Mouse (Mus musculus) embryo, embryonic 11 days (tissue): ENCODE results near the gene Abca4.
A peak's percentile ranks its signal among the peaks of the same experiment; 100 is the strongest.
"Not testable (repeated sequence)": the region's sequence is repeated elsewhere in the genome, so short reads cannot be mapped to it uniquely, and the experiment has no call there.

Experiments used
- DNase-seq: peaks from one replicate; pipeline ENCODE4 v3.0.0-alpha.2; 2015

Abca4 gene

DNA sequence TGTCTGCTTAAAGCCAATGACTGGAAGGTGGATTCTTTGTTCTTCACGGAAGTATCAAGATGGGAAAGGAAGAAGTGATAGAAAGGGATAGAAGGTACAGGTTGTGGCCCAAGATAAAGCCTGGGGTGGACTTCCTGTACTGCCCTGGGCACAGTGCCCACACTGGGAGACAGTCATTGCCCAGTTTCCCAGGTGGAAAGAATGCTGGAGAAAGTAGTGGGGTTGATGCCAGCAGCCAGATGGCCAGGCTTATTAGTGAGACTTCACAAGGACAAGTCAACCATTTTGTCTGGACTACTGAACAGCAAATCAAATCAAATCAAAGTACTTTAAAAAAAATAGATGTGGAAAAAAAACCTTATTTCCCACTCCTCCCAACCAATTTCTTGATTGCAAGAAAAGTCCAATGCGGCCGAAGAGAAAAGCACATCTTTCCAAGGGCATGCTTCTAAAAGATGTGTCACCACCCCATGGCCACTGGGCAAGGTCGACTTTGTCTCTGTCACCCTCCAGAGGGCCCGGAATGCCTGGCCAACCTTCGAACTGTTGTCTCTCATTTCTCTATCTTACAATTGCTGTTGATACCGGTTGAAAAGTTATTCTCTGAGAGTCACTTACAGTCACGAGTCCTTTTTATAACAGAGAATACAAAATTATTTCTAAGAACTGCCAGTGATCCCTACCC lies 132.6 kb downstream of the Abca4 start:
- no peak for DNase-seq

DNA sequence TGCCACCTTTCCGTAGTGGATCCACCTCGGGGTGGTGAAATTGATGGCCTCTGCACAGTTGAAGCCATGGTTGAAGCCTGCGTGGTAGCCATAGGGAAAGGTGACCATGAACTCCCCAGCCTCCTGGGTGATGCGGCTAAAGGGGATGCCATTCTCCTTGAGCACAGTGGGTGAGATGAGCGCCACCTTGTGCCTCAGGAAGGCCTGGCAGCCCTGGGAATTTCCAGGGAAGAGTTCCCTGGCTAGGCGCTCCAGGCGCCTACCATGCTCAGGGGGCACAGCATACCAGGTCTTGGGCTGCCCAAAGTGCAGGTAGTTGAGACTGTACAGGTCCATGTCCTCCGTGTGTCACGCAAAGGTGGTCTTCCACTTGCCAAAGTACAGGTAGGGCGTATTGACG lies 139.9 kb downstream of the Abca4 start:
- peak; percentile 31 for DNase-seq

DNA sequence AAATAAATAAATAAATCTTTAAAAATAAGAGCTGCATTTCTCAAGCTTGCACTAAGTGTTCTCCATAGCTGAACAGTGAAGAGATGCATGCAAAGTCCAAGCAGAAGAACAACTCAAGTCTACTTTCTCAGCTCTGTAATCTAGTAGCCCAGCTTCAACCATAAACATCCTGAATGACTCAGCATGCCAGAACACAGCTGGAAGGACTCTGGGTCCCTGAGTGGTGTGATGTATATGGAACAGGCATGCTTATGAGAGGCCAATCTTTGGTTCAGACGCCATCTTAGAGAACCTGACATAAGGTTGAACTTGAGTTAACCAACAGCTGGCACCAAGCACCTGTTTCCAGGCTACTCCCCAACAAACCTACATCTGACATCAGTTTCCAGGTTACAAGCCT lies 142.7 kb downstream of the Abca4 start:
- no peak for DNase-seq

DNA sequence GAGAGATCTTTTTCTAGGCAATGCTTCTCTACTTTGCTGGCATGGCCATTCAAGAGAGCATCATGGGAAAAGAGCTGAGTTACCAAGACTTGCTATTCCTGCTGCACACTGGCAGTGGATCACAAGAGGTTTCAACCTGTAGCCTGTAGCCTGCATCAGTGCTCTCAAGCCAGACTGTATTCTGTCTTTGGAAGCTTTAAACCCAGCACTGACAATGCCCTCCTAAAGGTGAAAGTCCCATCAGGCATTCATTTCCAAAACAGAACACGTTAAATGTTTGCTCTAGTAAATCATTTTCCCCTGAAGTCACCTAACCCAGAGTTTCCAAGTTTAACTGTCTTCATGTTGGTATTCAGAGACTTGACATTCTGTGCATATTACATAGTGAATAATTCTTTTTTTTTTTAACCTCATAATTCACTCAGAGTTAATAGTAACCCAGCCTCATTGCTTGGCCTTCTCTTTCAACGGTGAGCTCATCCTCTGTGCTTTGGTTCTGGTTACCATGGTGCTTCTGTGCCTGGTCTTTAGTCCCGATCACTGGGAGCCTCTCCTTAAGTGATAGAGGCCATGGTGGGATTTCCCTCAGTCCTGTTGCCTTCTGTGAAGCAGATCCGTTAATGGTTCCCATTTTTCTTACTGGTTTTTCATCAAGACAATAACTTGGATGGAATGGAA lies 152.5 kb downstream of the Abca4 start:
- DNase-seq, result no peak

DNA sequence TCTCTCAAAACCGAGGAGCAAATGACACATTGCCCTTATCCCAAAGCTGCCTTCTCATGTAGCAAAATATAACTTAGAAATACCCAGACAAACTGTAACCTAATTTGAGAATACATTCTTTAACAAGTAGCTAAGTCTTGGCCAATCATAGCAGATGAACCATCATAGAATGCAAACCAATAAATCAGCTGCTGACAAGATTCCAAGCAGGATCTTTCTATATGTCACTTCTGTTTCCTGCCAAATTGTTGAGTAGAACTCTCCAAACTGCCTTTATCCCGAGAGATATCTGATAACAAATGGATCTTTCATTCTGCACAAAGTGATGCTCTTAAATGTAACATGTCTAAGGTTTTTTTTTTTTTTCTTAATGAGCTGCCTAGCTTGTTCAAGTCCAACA lies 154.3 kb downstream of the Abca4 start:
- DNase-seq, result no peak

DNA sequence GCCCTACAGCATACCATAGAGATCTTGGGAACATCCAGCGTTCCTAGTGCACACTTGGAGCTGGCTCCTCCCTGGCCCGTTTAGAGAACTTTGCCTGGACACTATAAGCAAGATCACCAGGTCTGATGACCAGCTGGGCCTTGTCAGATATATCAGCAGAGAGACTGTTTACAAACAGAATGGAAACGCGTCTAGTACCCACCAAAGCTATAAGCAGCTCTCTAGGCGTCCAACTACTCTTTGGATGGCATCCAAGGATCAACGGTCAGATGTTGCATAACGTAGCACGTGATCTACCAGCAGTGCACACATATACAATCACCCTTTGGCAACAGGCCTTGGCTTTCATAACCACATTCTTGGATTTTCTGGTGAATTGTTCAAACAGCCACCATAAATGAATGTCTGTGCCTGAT lies 154.7 kb downstream of the Abca4 start:
- no peak for DNase-seq

DNA sequence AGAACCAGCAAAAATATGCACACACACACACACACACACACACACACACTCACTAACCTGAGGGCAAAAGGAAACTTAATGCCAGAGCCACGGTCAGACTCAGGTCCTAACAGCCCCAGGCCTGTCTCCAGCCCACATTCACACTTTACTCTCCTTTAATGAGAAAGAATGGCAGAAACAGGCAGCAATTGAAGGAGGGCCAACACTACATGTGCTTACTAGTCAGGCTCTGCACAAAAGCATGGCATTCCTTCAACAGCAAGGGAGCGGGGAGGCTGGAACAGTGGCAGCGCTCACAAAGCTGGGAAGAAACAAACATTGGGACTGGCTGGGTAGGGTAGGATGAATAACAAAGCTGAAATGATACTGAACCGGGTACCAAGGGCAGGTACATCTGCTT lies 155.4 kb downstream of the Abca4 start:
- no peak for DNase-seq

DNA sequence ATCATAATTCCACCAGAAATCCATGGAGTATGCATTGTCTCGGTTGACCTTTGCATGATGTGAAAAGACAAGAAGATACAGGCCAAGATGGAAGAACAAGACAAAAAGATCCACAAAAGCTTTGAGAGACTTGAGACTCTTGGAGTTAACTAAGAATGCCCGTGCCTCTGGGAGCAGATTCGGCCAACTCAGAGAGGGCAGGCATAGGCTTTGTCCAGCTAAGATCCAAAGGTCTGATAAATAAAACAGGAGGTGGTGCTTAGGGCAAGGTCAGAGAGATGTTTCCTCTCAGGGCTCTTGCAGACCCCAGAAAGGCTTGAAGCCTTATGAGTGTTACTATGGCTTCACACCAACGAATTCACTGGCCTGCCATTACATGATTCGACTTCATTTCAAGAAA lies 155.8 kb downstream of the Abca4 start:
- no peak for DNase-seq

DNA sequence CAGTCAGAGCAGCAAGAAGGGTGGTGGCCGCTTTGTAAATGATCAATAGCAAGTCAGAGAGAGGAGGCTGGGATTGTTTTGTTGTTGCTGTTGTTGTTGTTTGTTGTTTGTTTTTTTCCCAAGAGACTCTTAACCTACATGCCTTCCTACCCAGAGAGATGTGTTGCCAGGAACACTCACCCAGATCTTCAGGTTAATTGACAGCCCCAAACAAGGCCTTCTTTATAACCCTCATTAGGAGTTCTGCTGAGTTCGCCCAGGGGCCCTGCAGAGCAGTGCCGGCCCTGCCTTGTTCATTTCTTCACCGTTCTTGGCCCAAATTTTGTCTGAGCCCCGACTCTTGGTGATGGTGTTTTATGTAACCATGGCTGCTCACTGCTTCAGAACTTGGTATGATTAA lies 156.2 kb downstream of the Abca4 start:
- DNase-seq, result no peak

DNA sequence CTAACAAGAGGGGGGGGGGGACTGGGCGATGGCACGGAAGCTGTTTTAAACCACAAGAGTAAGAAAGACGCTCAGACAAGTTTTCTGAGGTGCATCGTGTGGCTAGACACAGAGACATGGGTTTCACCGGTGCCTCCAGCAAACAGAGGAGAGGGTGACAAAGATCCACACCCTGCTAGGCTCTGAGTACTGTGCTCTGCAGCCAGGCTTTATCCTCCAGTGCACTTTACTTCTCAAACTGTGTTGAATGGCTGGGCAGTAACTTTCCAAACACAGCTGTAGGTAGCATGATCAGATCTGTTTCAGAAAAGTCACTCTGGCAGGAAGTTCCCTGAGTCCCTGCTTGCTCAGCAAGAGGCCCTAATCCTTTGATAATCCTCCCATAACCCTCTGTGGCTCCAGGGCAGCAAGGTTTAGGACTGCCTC lies 158.1 kb downstream of the Abca4 start:
- DNase-seq, result peak; percentile 32

DNA sequence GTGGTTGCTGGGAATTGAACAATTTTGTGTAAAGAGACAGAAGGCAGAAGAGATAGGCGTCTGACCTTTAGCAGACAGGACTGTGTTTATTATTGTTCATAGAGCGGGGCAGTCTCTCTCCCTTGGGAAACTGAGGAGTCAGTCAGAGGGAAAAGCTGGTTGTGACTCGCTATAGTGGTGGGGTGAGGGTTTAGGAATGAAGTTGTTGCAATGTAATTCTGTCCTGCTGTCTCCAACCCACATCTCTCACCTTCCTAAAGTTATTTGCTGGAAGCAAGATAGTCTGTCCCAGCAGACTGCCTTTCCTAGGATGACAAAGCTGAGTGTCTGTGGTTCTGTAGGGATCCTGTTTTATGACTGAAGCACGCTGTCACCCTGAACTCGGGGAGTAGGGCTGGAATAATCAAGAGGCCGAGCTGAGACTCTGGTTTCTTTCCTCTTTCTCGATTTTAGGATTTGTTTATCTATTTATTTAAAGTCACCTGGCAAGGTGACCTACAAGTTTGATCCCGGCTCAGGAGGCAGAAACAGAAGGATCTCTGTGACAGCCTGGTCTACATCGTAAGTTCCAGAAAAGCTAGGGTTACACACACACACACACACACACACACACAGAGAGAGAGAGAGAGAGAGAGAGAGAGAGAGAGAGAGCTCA lies 159.6 kb downstream of the Abca4 start:
- DNase-seq, result no peak

DNA sequence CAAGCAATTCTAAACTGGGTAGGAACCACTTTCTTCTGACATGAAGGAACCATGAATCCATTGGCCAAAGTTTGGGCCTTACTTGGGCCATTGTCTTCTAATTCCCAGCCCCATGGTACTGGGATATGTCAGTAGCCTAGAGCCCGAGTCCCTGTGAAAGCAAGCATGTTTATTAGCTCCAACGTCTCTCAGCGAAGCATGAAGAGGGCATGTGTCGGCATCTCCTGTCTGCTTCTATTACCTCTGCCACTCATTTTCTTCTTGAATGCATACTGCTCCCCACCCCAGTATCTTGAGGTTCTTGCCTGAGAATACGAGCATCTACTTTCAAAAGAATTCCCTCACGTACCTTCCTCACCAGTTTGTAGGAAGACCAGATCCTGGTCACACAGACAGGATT lies 161.5 kb downstream of the Abca4 start:
- no peak for DNase-seq

DNA sequence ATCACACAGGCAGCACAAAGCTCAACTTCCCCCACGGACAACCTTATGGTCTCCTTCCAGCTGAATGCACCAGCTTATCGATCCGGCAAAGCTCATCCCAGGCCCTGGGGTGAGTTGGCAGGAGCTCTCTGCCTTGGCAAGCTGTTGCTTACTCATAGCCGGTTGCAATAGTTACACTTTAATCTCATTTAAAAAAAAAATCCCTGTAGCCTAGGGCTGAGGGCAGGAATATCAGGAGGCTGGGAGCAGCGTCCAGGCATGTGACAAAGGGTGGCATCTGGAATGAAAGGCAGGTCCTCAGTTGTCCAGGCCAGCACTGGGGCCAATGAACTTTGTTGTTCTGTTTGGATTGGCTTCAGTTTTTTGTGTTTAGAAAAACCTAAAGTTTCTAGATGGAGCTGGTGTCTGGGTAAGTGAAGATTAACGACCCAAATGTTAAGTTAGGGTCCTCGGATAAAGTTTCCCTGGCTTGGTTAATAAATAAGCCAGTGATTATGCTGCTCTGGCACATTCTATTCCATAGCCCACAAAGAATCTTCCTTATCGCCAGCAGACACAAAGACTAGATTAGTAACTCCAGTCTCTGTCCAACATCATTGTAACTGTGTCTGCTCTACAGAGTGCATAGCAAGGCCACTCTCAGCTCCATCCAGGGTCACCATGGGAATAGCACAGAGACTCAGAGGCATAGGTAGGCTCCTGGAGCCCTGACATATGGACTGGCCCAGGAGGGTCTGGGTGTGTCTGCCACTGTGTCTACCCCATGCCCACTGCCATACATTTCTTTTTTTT lies 162.2 kb downstream of the Abca4 start:
- no peak for DNase-seq

DNA sequence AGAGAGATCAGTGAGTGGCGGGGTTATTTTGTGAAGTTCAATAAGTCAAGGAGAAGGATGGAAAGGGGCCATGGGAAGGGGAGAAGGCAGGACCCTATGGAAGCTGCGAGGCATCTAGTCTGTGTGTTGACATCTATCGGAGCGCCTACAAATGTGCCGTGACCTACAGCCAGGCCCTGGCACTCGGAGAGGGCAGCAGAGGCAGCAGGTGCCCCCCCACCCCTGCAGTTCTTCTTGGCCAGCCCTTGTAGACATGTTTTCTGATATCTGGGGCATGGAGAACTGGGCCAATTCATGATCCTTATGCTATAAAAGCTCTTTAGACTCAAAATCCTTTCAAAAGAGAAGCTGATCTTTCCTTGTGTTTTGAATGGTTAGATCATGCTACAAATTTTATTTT lies 163.5 kb downstream of the Abca4 start:
- DNase-seq, result no peak

DNA sequence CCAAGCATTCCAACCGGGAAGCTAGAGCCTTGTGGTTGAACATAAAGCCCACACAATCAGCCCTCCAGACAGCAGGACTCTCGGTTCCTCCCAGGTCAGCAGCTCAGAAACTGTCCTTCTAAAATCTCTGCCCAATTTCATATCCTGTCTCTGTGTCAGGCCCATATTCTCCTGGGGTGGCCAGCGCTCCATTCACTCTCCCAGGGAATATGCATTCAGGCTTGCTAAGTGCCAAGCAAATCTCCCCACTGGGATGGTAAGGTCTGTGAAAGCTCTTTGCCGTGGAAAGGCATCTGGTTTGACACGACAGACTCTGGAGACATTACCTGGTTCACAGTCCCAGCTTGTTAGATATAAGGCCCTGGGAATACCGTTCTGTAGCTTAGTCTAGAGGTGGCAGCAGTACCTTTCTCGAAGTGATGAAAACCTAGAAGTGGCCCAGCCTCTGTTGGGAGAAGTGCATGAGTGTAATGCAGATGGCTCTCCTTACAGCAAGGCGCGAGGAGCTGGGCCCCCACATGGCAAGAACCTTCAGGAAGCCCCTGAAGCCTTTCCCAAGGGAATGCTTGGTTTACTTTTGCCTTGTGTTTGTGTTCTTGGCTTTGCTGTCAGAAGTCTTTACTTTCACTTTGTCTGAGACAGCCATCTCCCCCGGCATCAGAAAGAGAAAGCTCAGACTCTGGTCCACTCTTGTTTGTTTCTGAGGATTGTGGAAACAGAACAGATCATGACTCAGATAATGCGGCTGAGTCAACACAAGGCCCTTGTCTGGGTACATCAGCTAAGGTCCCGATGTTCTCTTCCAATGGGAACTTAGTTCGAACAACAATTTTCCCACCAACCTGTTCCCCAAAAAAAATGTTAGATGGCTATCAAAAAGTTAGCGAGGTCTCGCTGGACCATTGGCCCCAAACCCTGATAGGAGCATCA lies 164.3 kb downstream of the Abca4 start:
- DNase-seq, result no peak

DNA sequence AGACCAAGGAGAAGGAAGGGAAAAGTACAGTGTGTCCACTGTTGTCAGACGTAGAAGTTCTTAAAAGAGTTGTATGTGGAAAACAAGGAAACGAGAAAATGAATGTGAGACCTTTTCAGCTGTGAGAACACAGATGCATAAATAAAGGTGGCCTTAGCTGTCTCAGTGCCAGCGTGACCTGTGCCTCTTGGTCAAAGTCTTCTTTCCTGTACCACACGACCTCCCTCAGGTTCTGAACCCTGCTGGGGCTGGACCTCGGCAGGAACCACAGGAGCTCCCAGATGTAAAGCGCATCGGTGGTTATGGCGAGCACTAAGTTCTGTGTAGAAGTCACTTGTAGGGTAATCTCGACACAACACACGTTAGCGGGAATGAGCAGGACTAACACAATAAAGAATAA lies 165.3 kb downstream of the Abca4 start:
- no peak for DNase-seq

DNA sequence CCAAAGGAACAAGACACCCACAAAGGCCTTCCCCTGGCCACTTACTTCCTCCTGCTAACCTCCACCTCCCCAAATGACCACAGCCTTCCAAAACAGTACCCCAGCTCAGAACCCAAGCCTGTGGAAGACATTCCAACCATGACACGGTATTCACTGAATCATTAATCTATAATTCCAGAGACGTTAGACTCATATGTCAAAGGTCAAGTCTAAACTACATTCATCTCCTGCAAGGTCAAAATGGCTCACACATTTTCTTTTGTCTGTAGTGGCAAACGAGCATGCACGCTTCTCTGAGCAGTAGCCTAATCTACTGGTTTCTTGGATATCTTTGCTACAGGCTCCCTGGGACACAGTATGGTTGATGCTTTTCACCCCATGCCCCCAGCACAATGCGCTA lies 166.2 kb downstream of the Abca4 start:
- DNase-seq, result peak; percentile 32

DNA sequence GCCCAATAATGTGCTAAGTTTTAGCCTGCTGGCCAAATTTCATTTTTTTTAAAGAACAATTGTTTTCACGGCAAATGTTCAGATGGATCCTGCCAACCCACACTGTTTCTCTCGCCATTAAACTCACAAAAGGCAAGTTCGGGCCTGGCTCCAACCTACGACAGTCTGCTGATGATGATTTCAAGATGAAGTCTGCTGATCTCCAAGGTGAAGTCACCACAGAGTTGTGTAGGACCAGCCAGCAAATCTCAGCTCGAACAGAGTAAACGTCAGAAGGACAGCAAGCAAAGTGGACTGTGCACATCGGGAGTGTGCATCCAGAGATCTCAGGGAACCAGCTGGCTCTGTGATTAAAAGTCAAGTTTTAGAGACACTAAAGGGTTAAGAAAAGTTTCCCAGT lies 166.6 kb downstream of the Abca4 start:
- no peak for DNase-seq

DNA sequence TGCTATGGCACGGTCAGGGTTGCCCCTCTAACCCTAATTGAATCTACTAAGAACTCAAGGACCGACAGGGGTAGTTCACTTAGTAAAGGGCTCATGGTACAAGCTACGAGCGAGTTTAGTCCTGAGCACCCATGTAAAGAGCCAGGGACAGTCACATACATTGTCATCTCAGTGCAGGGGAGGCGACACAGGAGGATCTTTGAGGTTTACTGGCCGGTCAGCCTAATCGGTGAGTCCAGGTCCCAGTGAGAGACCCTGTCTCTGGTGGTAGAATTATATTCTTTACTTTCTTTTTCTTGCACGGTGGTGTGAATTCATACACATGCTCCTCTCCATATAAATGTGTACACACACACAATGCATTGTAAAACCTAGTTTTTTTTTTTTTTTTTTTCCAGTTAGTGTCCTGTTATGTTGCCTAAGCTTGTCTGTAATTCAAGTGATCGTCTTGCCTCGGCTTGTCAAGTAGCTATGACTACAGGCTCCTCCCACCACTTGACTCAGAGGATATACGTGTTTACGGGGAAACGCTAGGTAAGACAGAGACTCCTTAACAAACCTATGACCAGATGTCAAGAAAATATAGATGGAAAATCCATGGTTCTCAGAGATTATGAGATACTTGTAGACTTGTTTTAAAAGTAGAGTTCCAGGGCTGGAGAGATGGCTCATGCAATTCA lies 167.3 kb downstream of the Abca4 start:
- no peak for DNase-seq

DNA sequence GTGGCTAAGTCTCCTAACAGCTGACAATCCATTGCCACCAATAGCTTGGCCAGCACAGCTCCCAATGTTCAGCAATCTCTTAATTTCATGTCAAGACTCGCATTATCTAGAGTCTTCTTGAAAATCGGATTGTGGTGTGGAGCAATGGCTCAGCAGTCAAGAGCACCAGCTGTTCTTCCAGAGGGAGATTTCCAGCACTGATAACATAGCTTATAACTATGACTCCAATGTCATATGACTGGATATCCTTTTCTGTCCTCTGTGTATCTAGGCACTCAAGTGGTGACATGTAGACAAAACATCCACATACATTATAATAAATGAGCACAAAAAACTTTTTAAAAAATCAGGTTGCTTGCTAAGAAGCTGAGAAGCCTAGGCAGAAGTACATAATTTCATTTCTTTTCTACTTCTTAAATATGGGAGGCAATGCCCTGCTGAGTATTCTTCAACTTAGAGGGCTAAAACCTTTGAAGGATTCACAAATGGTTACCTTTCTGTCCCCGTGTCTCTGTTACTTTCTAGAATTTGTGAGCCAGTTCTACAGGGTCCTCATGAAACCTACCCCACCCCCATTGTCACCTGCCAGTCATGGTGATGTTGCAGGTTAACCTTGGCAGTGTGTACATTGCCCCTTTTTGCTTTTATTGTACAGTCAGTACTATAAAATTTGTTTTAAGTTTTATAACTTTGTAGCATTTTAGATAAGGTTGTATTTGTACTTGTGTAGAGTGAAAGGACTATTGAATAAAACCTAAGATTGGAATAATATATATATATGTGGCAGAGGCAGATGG lies 177.2 kb downstream of the Abca4 start:
- DNase-seq, result no peak

DNA sequence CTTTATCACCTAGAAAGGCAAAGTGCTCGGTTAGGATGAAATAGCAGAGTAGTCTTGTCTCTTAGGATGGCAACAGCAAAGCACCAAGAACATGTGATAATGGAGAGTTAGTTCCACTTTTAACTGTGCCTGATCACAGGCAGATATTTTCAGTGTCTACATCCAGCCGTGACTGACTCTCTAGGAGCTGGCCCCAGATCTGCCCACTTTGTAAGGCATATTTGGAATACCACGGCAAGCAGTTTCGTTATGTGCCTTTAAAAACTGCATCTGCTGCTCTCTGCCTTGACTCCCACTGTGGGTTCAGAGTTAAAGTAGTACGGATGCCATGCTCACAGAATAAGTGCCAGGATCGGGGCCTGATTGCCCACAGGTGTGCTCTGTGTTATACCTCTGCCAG lies 182.7 kb downstream of the Abca4 start:
- not testable (repeated sequence) for DNase-seq
